Mouse (Mus musculus): ENCODE measurements at regions not wholly inside any gene's neighbourhood (a gene's known extent, or its start where the extent isn't known, plus 50 kb on each side); places are given as distances from the start of the nearest gene placed in this dataset.

DNA sequence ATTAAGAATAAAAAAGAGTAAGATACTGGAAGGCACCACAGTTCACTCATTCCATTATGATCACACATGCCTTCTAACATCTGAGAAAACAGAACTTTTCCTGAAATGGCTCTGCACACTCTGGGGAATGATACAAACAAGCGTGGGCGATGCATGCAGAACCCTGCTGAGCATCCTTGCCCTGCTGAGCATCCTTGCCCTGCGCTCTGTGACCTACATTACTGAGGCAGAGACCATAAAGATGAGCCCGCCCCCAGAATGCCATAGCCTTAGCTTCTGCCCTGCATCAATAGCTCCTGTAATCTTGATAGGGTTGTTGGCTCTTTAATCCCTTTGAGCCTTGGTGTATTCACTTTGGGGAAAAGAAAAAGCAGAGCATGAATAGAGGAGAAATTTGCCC is 132.2 kb upstream of the B3gat2 start:
- DNase-seq, result peak; percentile 11 to 15

DNA sequence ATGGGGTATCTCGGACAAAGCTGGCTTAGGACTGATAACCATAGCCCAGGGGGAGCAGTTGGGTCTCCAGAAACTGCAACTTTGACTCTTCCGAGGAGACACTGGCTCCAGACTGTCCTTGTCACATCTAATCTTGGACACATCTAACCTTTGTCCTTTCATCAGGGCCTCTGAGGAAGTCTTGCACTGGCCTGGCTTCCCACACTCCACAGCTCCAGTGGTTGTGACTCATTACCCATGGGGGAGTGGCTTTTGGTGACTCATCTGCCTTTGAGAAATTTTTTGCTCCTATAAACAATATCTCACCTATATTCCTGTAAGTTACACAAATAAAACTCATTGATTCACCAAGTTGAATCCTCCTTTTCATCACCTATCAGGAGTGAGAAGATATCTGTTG is 116.5 kb upstream of the B3gat2 start:
- DNase-seq, result no peak

DNA sequence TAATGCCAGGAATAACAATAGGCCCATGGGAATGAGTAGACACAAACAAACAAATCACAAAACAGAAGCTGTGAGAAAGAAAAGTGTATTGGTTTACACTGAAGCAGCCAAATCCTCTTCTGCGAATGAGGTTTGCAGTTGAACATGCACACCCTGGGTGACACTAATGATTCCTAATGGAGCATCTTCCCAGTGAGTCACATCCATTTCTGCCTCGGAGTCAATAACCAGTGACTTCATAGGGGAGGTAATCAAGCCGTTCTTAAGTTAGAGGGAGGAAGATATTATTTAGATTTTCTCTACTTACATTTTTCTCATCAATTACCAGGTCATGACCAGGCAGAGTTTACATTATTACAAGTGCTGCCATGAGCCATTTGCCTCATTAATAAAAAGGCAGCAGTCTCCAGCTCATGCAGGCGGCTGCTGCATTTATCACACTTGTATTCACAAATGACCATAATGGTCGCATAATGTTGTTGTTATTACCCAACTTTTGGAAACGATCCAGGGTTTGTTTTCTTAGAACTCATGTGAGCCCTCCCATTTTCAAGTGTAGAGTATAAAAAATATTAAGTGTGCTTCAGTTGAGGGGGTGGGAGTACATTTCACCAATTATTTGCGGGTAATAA is 112.6 kb upstream of the B3gat2 start:
- DNase-seq, result no peak

GRCm38 (mm10) chr1:23649886-23650285 is 111.7 kb upstream of the B3gat2 start:
- no peak for DNase-seq

GRCm38 (mm10) chr1:23653628-23654027 is 107.9 kb upstream of the B3gat2 start:
- DNase-seq, result peak; percentile 73 to 77

DNA sequence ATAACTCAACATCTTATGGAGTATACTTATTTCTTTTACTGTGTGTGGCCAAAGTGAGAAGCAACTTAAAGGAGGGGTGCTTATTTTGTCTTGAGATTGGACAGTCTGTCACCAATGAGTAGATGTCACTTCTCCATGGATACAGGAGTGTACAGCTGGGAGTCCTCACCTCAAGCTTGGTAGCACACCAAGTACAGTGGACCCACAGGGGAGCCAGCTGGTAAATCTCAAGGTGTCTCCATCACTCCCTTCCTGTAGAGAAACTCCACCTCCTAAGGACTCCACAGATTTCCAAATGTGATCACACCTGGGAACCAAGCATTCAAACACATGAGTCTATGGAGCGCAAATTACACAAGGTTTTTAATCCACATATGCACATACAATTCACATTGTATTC is 105.8 kb upstream of the B3gat2 start:
- peak in 1 of 2 experiments; percentile 17 for DNase-seq

- DNase-seq, result peak; percentile 62 to 63
These were observed 105.3 kb upstream of the B3gat2 start for GRCm38 (mm10) chr1:23656302-23656701.

- no peak for DNase-seq
These were observed 104.8 kb upstream of the B3gat2 start for GRCm38 (mm10) chr1:23656718-23657117.

GRCm38 (mm10) chr1:23670514-23670913 is 91.0 kb upstream of the B3gat2 start:
- peak; percentile 13 to 14 for DNase-seq

DNA sequence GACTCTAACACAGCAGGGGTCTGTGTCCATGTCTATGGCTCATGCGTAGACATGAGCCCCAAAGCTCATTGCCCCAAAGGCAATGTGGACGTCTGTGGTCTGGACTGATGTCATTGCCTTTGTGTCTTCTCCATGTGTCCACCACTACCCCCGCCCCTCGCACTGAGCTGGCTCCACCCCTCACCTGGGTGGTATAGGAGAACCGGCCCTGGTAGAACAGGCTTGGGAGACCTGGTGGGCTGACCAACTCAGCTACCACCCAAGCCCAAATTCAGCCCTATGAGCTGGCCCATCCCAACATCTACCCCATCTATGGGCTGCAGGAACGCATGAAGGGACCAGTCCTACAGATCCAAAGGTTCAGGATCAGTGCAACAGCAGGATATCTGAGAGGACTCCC is 87.2 kb upstream of the B3gat2 start:
- no peak for DNase-seq

DNA sequence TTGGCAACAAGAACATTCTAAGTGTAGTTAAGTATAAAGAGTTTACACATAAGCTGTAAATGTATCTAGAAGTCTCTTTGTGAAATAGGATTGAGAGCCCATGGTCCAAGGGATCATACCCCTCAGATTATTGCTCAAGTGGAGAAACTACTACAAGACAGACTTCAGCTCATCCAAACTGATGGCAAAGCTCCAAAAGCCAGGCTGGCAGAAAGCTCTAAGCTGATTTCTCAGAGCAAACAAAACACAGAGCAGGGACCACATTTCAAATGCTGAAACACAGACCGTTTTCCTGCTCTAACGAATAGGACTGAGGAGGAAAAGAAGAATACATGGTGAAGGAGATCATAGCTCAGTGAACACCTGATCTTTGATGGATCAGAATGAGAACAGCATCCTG is 85.3 kb upstream of the B3gat2 start:
- peak; percentile 61 to 65 for DNase-seq

- DNase-seq, result no peak
These were observed 72.2 kb upstream of the B3gat2 start for GRCm38 (mm10) chr1:23689398-23689797.

DNA sequence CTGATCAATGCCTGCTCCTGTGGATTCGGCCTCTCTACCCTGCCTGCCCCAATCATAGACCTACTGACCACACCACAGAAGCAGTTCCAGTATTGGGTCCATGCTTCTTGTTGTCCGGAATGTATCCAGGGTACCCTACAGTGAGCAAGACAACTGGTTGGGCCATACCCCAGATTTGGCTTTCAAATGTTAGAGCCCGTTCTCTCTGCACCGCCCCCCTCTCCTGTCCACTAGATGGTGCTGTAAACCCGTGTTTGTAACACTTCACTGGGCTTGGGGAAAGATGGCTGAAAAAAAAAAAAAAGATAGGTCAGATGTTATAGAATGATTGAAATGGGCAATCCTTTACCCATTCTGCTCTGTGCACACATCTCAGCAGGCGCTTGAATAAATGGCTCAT is 56.1 kb upstream of the B3gat2 start:
- peak; percentile 84 to 87 for DNase-seq

- peak; percentile 24 to 34 for DNase-seq
These were observed 55.1 kb upstream of the B3gat2 start for GRCm38 (mm10) chr1:23706450-23706849.

All from cerebellum, postnatal 10 days (tissue).